Mouse (Mus musculus): ENCODE data around the gene Rbx1. TPM values are rescaled to one million over a fixed set of nuclear protein-coding genes. Genes with fewer than 3 reads are reported as not detected.

Gene Rbx1
- total RNA-seq, 2 experiments from 2014 or later, result 124 to 153 TPM

- DNase-seq (ENCODE audit: extremely low spot score in 1 of 2, low spot score in 1 of 2), result no peak
These were observed 16.9 kb downstream of the Rbx1 start for GRCm38 (mm10) chr15:81482966-81483365.

GRCm38 (mm10) chr15:81483691-81484090, 17.6 kb downstream of the Rbx1 start:
- DNase-seq (ENCODE audit: extremely low spot score in 1 of 2, low spot score in 1 of 2), result no peak

GRCm38 (mm10) chr15:81485483-81485882, 19.4 kb downstream of the Rbx1 start:
- DNase-seq (ENCODE audit: extremely low spot score in 1 of 2, low spot score in 1 of 2), result no peak

GRCm38 (mm10) chr15:81503466-81503865, 37.4 kb downstream of the Rbx1 start:
- no peak for DNase-seq (ENCODE audit: extremely low spot score in 1 of 2, low spot score in 1 of 2)

GRCm38 (mm10) chr15:81503995-81504394, 37.9 kb downstream of the Rbx1 start:
- no peak for DNase-seq (ENCODE audit: extremely low spot score in 1 of 2, low spot score in 1 of 2)

- DNase-seq (ENCODE audit: extremely low spot score in 1 of 2, low spot score in 1 of 2), result no peak
These were observed 41.1 kb downstream of the Rbx1 start for GRCm38 (mm10) chr15:81507201-81507600.

- no peak for DNase-seq (ENCODE audit: extremely low spot score in 1 of 2, low spot score in 1 of 2)
These were observed 44.5 kb downstream of the Rbx1 start for GRCm38 (mm10) chr15:81510621-81511020.

GRCm38 (mm10) chr15:81511601-81512261, 45.6 kb downstream of the Rbx1 start:
- DNase-seq (ENCODE audit: extremely low spot score in 1 of 2, low spot score in 1 of 2), result no peak

GRCm38 (mm10) chr15:81514111-81514971, 48.2 kb downstream of the Rbx1 start:
- peak; percentile 46 to 70 for DNase-seq (ENCODE audit: extremely low spot score in 1 of 2, low spot score in 1 of 2)

GRCm38 (mm10) chr15:81515221-81515620, 49.1 kb downstream of the Rbx1 start:
- DNase-seq (ENCODE audit: extremely low spot score in 1 of 2, low spot score in 1 of 2), result no peak

- DNase-seq (ENCODE audit: extremely low spot score in 1 of 2, low spot score in 1 of 2), result no peak
These were observed 51.9 kb downstream of the Rbx1 start for GRCm38 (mm10) chr15:81518031-81518430.

GRCm38 (mm10) chr15:81518761-81519160, 52.7 kb downstream of the Rbx1 start:
- DNase-seq (ENCODE audit: extremely low spot score in 1 of 2, low spot score in 1 of 2), result no peak

- peak in 1 of 2 experiments; percentile 20 for DNase-seq (ENCODE audit: extremely low spot score in 1 of 2, low spot score in 1 of 2)
These were observed 56.1 kb downstream of the Rbx1 start for GRCm38 (mm10) chr15:81522036-81522751.

GRCm38 (mm10) chr15:81522761-81523168, 56.7 kb downstream of the Rbx1 start:
- no peak for DNase-seq (ENCODE audit: extremely low spot score in 1 of 2, low spot score in 1 of 2)

- DNase-seq (ENCODE audit: extremely low spot score in 1 of 2, low spot score in 1 of 2), result peak; percentile 89 to 91
These were observed 57.2 kb downstream of the Rbx1 start for GRCm38 (mm10) chr15:81523169-81523871.

- DNase-seq (ENCODE audit: extremely low spot score in 1 of 2, low spot score in 1 of 2), result no peak
These were observed 57.8 kb downstream of the Rbx1 start for GRCm38 (mm10) chr15:81523901-81524300.
